Mouse (Mus musculus) CH12.LX (cell line): Measurements from ENCODE around the gene Hoxd4. TPM values are rescaled to one million over a fixed set of nuclear protein-coding genes. Genes with fewer than 3 reads are reported as not detected.

Source experiments
- DNase-seq: peaks from one replicate; pipeline ENCODE4 v3.0.0-alpha.2; 2013; ENCODE audit errors: extremely low read depth
- H3K27ac ChIP-seq: 2 replicates; pipeline ENCODE4 v1.5.1; 2012; ENCODE audit warnings: low read depth, mild to moderate bottlenecking, control low read depth, moderate library complexity; ENCODE audit not compliant: insufficient read depth
- H3K27me3 ChIP-seq: replicated peaks from 2 replicates; pipeline ENCODE3; 2012; ENCODE audit warnings: inconsistent platforms
- H3K36me3 ChIP-seq, 2 experiments: replicated peaks in 1 of 2; 2 replicates each; pipeline versions ENCODE3 to v1.6.1; 2012; ENCODE audit warnings: inconsistent platforms in 1 of 2, low read length in 1 of 2, mild to moderate bottlenecking in 1 of 2, mixed read lengths in 1 of 2, moderate library complexity in 1 of 2; ENCODE audit not compliant: control insufficient read depth in 1 of 2, insufficient read depth in 1 of 2
- H3K4me1 ChIP-seq, 2 experiments: 2 replicates each; pipeline ENCODE4 v1.6.1; 2012; ENCODE audit warnings: inconsistent platforms in 1 of 2, moderate library complexity in 1 of 2; ENCODE audit not compliant: insufficient read depth in 2 of 2, control insufficient read depth in 1 of 2
- H3K4me2 ChIP-seq: 2 replicates; pipeline ENCODE4 v1.6.1; 2012; ENCODE audit warnings: low read depth, mild to moderate bottlenecking, control low read depth; ENCODE audit not compliant: poor library complexity, insufficient read depth, severe bottlenecking
- H3K4me3 ChIP-seq, 3 experiments: fragments of 150-350 bp in 1 of 3; sonication (generic) in 1 of 3; replicated peaks in 1 of 3; 2 replicates each; pipeline versions ENCODE3 to v1.5.1; 2011 to 2012; ENCODE audit warnings: low read depth in 2 of 3, low read length in 2 of 3, mild to moderate bottlenecking in 2 of 3, moderate library complexity in 2 of 3, control low read depth in 1 of 3, improper control_type of control experiment in 1 of 3, inconsistent platforms in 1 of 3, mixed read lengths in 1 of 3; ENCODE audit not compliant: poor library complexity in 1 of 3
- H3K79me2 ChIP-seq: replicated peaks from 2 replicates; pipeline ENCODE4 v1.6.1; 2012; ENCODE audit warnings: mild to moderate bottlenecking, moderate library complexity; ENCODE audit not compliant: control insufficient read depth, poor library complexity, insufficient read depth, severe bottlenecking; ENCODE audit errors: extremely low read depth
- H3K9ac ChIP-seq: 2 replicates; pipeline ENCODE4 v1.6.1; 2012; ENCODE audit warnings: low read depth, mild to moderate bottlenecking, control low read depth, moderate library complexity; ENCODE audit not compliant: insufficient read depth
- H3K9me3 ChIP-seq: replicated peaks from 2 replicates; pipeline ENCODE3; 2012; ENCODE audit warnings: low read length, inconsistent platforms, mixed read lengths
- BHLHE40 ChIP-seq: IDR thresholded peaks from 2 replicates; pipeline ENCODE4 v1.6.1; 2011; ENCODE audit warnings: mild to moderate bottlenecking, low read depth, low read length, improper control_type of control experiment
- CHD2 ChIP-seq: IDR thresholded peaks from 2 replicates; pipeline ENCODE4 v1.6.1; 2011; ENCODE audit warnings: low read length, improper control_type of control experiment
- ETS1 ChIP-seq: conservative IDR thresholded peaks from 2 replicates; pipeline ENCODE4 v1.6.1; 2012; ENCODE audit warnings: low read depth, mild to moderate bottlenecking, inconsistent platforms, low read length, improper control_type of control experiment, moderate library complexity
- GABPA ChIP-seq: IDR thresholded peaks from 2 replicates; pipeline ENCODE4 v1.6.1; 2012; ENCODE audit warnings: low read depth, low read length, improper control_type of control experiment, inconsistent platforms; ENCODE audit not compliant: insufficient replicate concordance
- HCFC1 ChIP-seq: IDR thresholded peaks from 2 replicates; pipeline ENCODE4 v1.6.1; 2012; ENCODE audit warnings: low read depth, mild to moderate bottlenecking, inconsistent platforms, low read length, improper control_type of control experiment
- IRF4 ChIP-seq: IDR thresholded peaks from 2 replicates; pipeline ENCODE4 v1.6.1; 2014; ENCODE audit warnings: low read depth, mild to moderate bottlenecking, inconsistent platforms, low read length, improper control_type of control experiment
- JUN ChIP-seq: IDR thresholded peaks from 2 replicates; pipeline ENCODE4 v1.6.1; 2011; ENCODE audit warnings: low read depth, mild to moderate bottlenecking, low read length, improper control_type of control experiment, moderate library complexity; ENCODE audit not compliant: insufficient read depth
- JUND ChIP-seq: conservative IDR thresholded peaks from 2 replicates; pipeline ENCODE4 v1.6.1; 2011; ENCODE audit warnings: low read depth, low read length, improper control_type of control experiment
- KAT2A ChIP-seq: IDR thresholded peaks from 2 replicates; pipeline ENCODE4 v1.6.1; 2012; ENCODE audit warnings: low read length, improper control_type of control experiment, inconsistent platforms; ENCODE audit not compliant: insufficient replicate concordance
- MAX ChIP-seq: IDR thresholded peaks from 2 replicates; pipeline ENCODE4 v1.6.1; 2011; ENCODE audit warnings: low read length, improper control_type of control experiment
- MXI1 ChIP-seq: IDR thresholded peaks from 2 replicates; pipeline ENCODE4 v1.6.1; 2011; ENCODE audit warnings: mild to moderate bottlenecking, low read depth, low read length, improper control_type of control experiment
- NRF1 ChIP-seq: IDR thresholded peaks from 2 replicates; pipeline ENCODE4 v1.6.1; 2014; ENCODE audit warnings: low read depth, mild to moderate bottlenecking, inconsistent platforms, low read length, improper control_type of control experiment, moderate library complexity
- PAX5 ChIP-seq: IDR thresholded peaks from 2 replicates; pipeline ENCODE4 v1.6.1; 2012; ENCODE audit warnings: low read length, inconsistent platforms, mixed read lengths
- POLR2AphosphoS2 ChIP-seq: IDR thresholded peaks from 2 replicates; pipeline ENCODE4 v1.6.1; 2011; ENCODE audit warnings: low read depth, low read length, improper control_type of control experiment
- RCOR1 ChIP-seq: conservative IDR thresholded peaks from 2 replicates; pipeline ENCODE4 v1.6.1; 2012; ENCODE audit warnings: low read depth, mild to moderate bottlenecking, inconsistent platforms, low read length, improper control_type of control experiment
- SMC3 ChIP-seq: IDR thresholded peaks from 2 replicates; pipeline ENCODE4 v1.6.1; 2011; ENCODE audit warnings: low read depth, low read length, improper control_type of control experiment
- TBP ChIP-seq: conservative IDR thresholded peaks from 2 replicates; pipeline ENCODE4 v1.6.1; 2011; ENCODE audit warnings: low read depth, low read length, improper control_type of control experiment
- TCF12 ChIP-seq: IDR thresholded peaks from 2 replicates; pipeline ENCODE4 v1.6.1; 2014; ENCODE audit warnings: low read depth, mild to moderate bottlenecking, inconsistent platforms, low read length, improper control_type of control experiment
- UBTF ChIP-seq: IDR thresholded peaks from 2 replicates; pipeline ENCODE4 v1.6.1; 2012; ENCODE audit warnings: low read depth, mild to moderate bottlenecking, inconsistent platforms, low read length, improper control_type of control experiment, moderate library complexity
- USF2 ChIP-seq: conservative IDR thresholded peaks from 2 replicates; pipeline ENCODE4 v1.6.1; 2011; ENCODE audit warnings: low read depth, low read length, improper control_type of control experiment
- ZC3H11A ChIP-seq: IDR thresholded peaks from 2 replicates; pipeline ENCODE4 v1.6.1; 2012; ENCODE audit warnings: low read depth, mild to moderate bottlenecking, inconsistent platforms, low read length, improper control_type of control experiment
- ZMIZ1 ChIP-seq: IDR thresholded peaks from 2 replicates; pipeline ENCODE4 v1.6.1; 2012; ENCODE audit warnings: low read depth, mild to moderate bottlenecking, inconsistent platforms, low read length, improper control_type of control experiment
- ZNF384 ChIP-seq: IDR thresholded peaks from 2 replicates; pipeline ENCODE4 v1.6.1; 2012; ENCODE audit warnings: low read depth, low read length, improper control_type of control experiment, inconsistent platforms
- dilution Hi-C: fragments of 300-500 bp; cut with MboI; formaldehyde crosslinking; loops from 2 replicates; pipeline ENCODE4 v1.14.3; 2020; ENCODE audit warnings: low sequenced_read_pairs; ENCODE audit not compliant: extremely low pct_unique_long_range_greater_than_20kb, extremely low pct_ligation_motif_present
- in situ Hi-C: fragments of 300-500 bp; cut with MboI; formaldehyde crosslinking; loops from 3 replicates; pipeline ENCODE4 v1.14.3; 2019; ENCODE audit warnings: low sequenced_read_pairs, low pct_ligation_motif_present, low pct_unique_long_range_greater_than_20kb, mixed read lengths
- polyA plus RNA-seq: library from polyadenylated mRNA; unstranded; fragments of >175 nt; gene quantifications from 2 replicates; pipeline ENCODE4 v1.2.1, GENCODE M21; 2012; ENCODE audit warnings: low read depth; ENCODE audit not compliant: insufficient read length
- total RNA-seq, 2 experiments: library from RNA; depleted of rRNA; stranded (reverse); fragments of 300-350 nt in 1 of 2; fragments of >200 nt in 1 of 2; gene quantifications; 2 replicates each; pipeline ENCODE4 v1.2.3; 2012 to 2014

Gene Hoxd4
- total and polyA plus RNA-seq, 3 experiments: 6.0 to 9.8 (median 6.3) TPM

- Histone ChIP-seq H3K36me3 (no peaks in the 10 kb centered on the region), H3K27me3 (no peaks in the 10 kb centered on the region), H3K4me1 (peaks cover 0 to 5% of the 10 kb centered on the region in 2 experiments; a peak in 2 of 4 replicates), H3K4me2 (no peak overlapping the region), H3K9ac (no peak overlapping the region), H3K4me3 (no peak overlapping the region), H3K79me2 (no peaks in the 10 kb centered on the region)
- in situ Hi-C loops: loop anchor here (10.0 to 25.0 kb wide), 3 partner anchors 372 to 1079 kb away; partner anchors contain the start of gene Chrna1
- dilution Hi-C loops: no loop called here
- DNase-seq: no peak
- no peak for TF ChIP-seq RCOR1
- TF ChIP-seq GABPA: no peak
- no peak for TF ChIP-seq IRF4
- no peak for TF ChIP-seq NRF1
- TF ChIP-seq ETS1: no peak
- no peak for TF ChIP-seq KAT2A
- TF ChIP-seq BHLHE40: no peak
- no peak for TF ChIP-seq ZNF384
- TF ChIP-seq JUN: no peak
- TF ChIP-seq, all 38 proteins: peak for 0
- peaks cover 11% of the 10 kb centered on the region for H3K9me3 ChIP-seq
- H3K27ac ChIP-seq: no peak overlapping the region
These were observed 45.3 kb upstream of the Hoxd4 start for GRCm38 (mm10) chr2:74666411-74666810.

DNA sequence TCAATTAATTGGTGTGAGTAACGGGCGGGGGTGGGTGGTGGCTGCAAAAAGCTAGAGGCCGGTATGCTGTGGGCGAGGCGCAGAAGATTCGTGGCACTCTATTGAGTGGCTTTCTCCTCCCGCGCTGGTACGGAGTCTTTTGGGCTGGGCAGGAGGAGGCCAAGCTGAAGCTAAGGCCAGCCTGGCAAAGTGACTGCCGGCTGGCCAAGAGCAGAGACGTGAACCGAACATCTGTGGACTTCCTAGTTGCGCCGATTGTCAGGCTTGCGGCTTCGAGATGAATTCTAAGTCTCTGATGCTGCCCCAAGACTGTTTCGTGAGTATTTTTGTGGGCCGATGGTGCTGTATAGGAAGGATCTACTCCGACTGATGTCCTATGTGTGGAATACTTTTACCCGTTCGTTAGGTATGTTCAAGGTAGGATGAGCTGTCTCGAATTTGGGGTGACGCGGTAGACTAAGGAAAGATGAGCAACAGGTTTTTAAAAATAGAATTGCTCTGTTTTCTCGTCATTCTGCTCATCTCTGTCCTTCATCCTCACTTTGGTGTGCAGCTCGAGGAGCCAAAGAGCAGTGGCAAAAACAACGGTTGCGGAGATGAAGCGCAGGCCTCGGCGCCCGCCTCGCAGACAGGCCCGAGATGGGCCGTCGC is 44.4 kb upstream of the Hoxd4 start:
- Histone ChIP-seq H3K27ac (no peak overlapping the region), H3K79me2 (no peaks in the 10 kb centered on the region), H3K4me1 (peaks cover 0 to 5% of the 10 kb centered on the region in 2 experiments; a peak in 2 of 4 replicates), H3K4me3 (no peak overlapping the region), H3K27me3 (no peaks in the 10 kb centered on the region), H3K9ac (no peak overlapping the region), H3K4me2 (no peak overlapping the region), H3K9me3 (peaks cover 11% of the 10 kb centered on the region), H3K36me3 (no peaks in the 10 kb centered on the region)
- no peak for DNase-seq
- dilution Hi-C loops (no loop called here), in situ Hi-C loops (loop anchor here (10.0 to 25.0 kb wide), 3 partner anchors 373 to 1080 kb away; partner anchors contain the start of gene Chrna1)
- TF ChIP-seq KAT2A (no peak), PAX5 (no peak), USF2 (no peak), GABPA (no peak), SMC3 (no peak), CHD2 (no peak), TCF12 (no peak), MAX (no peak), ZMIZ1 (no peak), MXI1 (no peak), ETS1 (no peak), JUND (no peak), HCFC1 (no peak), TBP (no peak), ZC3H11A (no peak), UBTF (no peak), POLR2AphosphoS2 (no peak)
